Mouse (Mus musculus): ENCODE measurements around the gene Usp17la. TPM values are rescaled to one million over a fixed set of nuclear protein-coding genes. Genes with fewer than 3 reads are reported as not detected.
"Not testable (repeated sequence)": the region's sequence is repeated elsewhere in the genome, so short reads cannot be mapped to it uniquely, and the experiment has no call there.

Gene Usp17la
- polyA plus RNA-seq (2014; fragmentation: Nextera tagmentation; extraction: Ambion mirVana): not detected in 2 replicates

DNA sequence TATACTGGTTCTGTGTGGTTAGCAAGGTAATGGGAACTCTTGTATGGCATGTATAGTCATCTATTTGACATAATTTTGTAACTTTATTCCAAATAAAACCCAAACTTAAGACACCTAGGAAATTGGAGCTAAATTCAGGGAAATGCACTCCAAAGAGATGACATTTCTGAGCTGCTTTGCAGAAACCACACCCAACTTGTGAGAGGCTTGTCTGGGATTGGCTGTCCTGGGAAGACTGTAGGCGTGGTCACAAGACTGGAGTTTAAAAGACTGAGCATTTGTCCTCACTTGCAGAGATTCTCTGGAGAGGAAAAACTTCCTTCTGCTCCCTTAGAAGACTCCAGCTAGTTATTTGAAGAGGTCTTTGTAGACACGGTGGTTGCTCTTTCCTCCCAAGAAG lies at the start of gene Usp17la:
TSS of gene Usp17la (plus strand) at position 301 of the 400 bp plus-strand sequence.
- not testable (repeated sequence) for ATAC-seq (ENCODE audit: low FRiP score); H3K4me1 ChIP-seq (replicated peaks; ENCODE audit: control insufficient read depth, insufficient read depth, low read length); H3K4me3 ChIP-seq (ENCODE audit: low read depth, low read length); H3K27me3 ChIP-seq (ENCODE audit: control insufficient read depth, insufficient read depth, low read length); H3K9ac ChIP-seq (ENCODE audit: low read depth, low read length); H3K27ac ChIP-seq (ENCODE audit: low read depth, low read length); H3K4me2 ChIP-seq (replicated peaks; ENCODE audit: low read depth, low read length); DNase-seq (ENCODE audit: low spot score); H3K9me3 ChIP-seq (ENCODE audit: control insufficient read depth, low read length); H3K36me3 ChIP-seq (ENCODE audit: control insufficient read depth, insufficient read depth, low read length)
- WGBS: 85% methylated on average over 2 of the region's 2 CpGs

DNA sequence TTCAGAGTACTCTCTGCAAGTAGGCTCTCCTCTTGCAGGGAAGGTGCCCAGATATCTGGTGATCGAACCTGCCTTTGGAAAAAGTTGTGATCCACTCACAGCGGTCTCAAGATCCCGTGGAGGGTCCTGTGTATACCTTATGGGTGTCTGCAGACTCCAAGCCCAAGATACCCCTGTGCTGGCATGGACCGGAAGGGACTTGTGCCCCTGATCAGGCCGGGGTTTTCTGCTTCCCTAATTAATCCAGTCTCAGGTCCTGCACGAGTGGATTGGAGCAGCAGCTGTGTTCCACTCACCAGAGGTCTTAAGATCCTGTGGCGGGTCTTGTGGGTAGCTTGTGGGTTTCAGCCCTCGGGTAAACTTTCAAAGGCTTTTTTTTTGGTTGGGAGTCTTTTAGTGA lies 46.5 kb upstream of the Usp17la start:
- H3K9me3 ChIP-seq (ENCODE audit: control insufficient read depth, low read length); DNase-seq (ENCODE audit: low spot score); H3K27ac ChIP-seq (ENCODE audit: low read depth, low read length); H3K36me3 ChIP-seq (ENCODE audit: control insufficient read depth, insufficient read depth, low read length); H3K4me3 ChIP-seq (ENCODE audit: low read depth, low read length); H3K9ac ChIP-seq (ENCODE audit: low read depth, low read length); ATAC-seq (ENCODE audit: low FRiP score); H3K4me1 ChIP-seq (replicated peaks; ENCODE audit: control insufficient read depth, insufficient read depth, low read length); H3K4me2 ChIP-seq (replicated peaks; ENCODE audit: low read depth, low read length); H3K27me3 ChIP-seq (ENCODE audit: control insufficient read depth, insufficient read depth, low read length): not testable (repeated sequence)
- 84% methylated on average over 8 of the region's 8 CpGs for WGBS

DNA sequence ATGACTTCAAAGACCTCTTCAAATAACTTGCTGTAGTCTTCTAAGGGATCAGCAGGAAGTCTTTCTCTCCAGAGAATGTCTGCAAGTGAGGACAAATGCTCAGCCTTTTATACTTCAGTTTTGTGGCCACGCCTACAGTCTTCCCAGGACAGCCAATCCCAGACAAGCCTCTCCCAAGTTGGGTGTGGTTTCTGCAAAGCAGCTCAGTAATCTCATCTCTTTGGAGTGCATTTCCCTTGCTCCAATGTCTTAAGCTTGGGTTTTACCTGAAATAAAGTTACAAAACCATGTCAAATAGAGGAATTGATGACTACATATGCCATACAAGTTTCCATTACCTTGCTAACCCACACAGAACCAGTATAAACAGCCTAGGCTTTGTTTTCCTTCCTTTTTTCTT lies 14.3 kb upstream of the Usp17la start, which contains the start of gene Usp17lb:
TSS of gene Usp17lb (minus strand) at position 101 of the 400 bp plus-strand sequence.
- H3K36me3 ChIP-seq (ENCODE audit: control insufficient read depth, insufficient read depth, low read length): no peaks in the 10 kb centered on the region
- no peak within 1 kb of the TSS for H3K4me2 ChIP-seq (replicated peaks; ENCODE audit: low read depth, low read length)
- H3K27ac ChIP-seq (ENCODE audit: low read depth, low read length): no peak within 1 kb of the TSS
- no peak for DNase-seq (ENCODE audit: low spot score)
- no peak within 1 kb of the TSS for H3K9ac ChIP-seq (ENCODE audit: low read depth, low read length)
- 73% methylated on average over 1 of the region's 1 CpGs for WGBS
- H3K9me3 ChIP-seq (ENCODE audit: control insufficient read depth, low read length): no peaks in the 10 kb centered on the region
- H3K4me3 ChIP-seq (ENCODE audit: low read depth, low read length): no peak within 1 kb of the TSS
- no peaks in the 10 kb centered on the region for H3K4me1 ChIP-seq (replicated peaks; ENCODE audit: control insufficient read depth, insufficient read depth, low read length)
- no peak for ATAC-seq (ENCODE audit: low FRiP score)
- no peaks in the 10 kb centered on the region for H3K27me3 ChIP-seq (ENCODE audit: control insufficient read depth, insufficient read depth, low read length)

DNA sequence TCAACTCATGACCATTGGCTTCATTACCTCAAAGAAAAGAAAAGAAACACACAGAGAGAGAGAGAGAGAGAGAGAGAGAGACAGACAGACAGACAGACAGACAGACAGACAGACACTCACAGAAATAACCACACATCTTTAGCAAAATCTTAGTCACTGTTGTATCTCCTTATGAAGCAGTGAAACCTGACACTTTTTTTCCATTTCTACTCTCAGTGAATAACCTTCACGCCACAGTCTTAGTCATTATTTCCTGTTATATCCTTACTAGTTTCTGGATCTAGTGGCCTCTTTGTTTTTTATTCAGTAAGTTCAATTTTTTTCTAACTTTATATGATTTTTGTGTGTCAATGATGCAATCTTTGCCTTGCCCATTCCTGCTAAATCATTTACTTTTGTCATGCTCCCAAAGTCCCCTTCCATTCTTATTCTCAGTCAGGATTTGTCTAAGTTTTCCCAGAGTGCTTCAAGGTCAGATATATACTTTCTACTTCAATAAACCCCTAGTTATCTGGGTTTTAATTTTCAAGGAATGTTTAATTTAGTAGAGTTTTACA lies 13.0 kb upstream of the Usp17la start:
- ATAC-seq (ENCODE audit: low FRiP score): no peak
- no peak for DNase-seq (ENCODE audit: low spot score)
- H3K4me1 ChIP-seq (replicated peaks; ENCODE audit: control insufficient read depth, insufficient read depth, low read length): no peaks in the 10 kb centered on the region
- H3K27me3 ChIP-seq (ENCODE audit: control insufficient read depth, insufficient read depth, low read length): no peaks in the 10 kb centered on the region
- H3K9me3 ChIP-seq (ENCODE audit: control insufficient read depth, low read length): no peaks in the 10 kb centered on the region
- H3K4me2 ChIP-seq (replicated peaks; ENCODE audit: low read depth, low read length): no peak overlapping the region
- no peak overlapping the region for H3K4me3 ChIP-seq (ENCODE audit: low read depth, low read length)
- H3K27ac ChIP-seq (ENCODE audit: low read depth, low read length): no peak overlapping the region
- H3K9ac ChIP-seq (ENCODE audit: low read depth, low read length): no peak overlapping the region
- 82% methylated on average over 1 of the region's 1 CpGs for WGBS
- H3K36me3 ChIP-seq (ENCODE audit: control insufficient read depth, insufficient read depth, low read length): no peaks in the 10 kb centered on the region

DNA sequence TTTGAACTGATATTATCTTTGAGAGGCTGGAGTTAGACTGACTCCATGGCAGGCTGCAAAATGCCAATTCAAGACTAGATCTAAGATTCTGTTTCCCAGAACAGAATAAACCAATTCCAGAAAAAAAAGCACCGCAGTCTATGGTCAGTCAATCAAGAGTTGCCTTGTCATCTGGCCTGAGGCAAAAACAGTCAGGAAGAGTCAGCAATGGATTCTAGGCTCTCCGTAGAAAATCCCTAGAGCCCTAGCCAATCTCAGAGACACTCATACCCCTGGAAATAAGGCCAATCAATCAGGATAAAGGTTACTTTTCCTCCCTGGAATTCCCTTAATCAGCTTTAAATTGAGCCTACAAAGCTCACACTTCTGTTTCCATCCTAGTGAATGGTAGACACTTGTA lies 5.3 kb upstream of the Usp17la start:
- DNase-seq (ENCODE audit: low spot score); H3K27ac ChIP-seq (ENCODE audit: low read depth, low read length); H3K4me2 ChIP-seq (replicated peaks; ENCODE audit: low read depth, low read length); H3K4me3 ChIP-seq (ENCODE audit: low read depth, low read length); H3K27me3 ChIP-seq (ENCODE audit: control insufficient read depth, insufficient read depth, low read length); H3K9me3 ChIP-seq (ENCODE audit: control insufficient read depth, low read length); H3K9ac ChIP-seq (ENCODE audit: low read depth, low read length); H3K4me1 ChIP-seq (replicated peaks; ENCODE audit: control insufficient read depth, insufficient read depth, low read length); H3K36me3 ChIP-seq (ENCODE audit: control insufficient read depth, insufficient read depth, low read length); ATAC-seq (ENCODE audit: low FRiP score): not testable (repeated sequence)
- 85% methylated on average over 2 of the region's 2 CpGs for WGBS

DNA sequence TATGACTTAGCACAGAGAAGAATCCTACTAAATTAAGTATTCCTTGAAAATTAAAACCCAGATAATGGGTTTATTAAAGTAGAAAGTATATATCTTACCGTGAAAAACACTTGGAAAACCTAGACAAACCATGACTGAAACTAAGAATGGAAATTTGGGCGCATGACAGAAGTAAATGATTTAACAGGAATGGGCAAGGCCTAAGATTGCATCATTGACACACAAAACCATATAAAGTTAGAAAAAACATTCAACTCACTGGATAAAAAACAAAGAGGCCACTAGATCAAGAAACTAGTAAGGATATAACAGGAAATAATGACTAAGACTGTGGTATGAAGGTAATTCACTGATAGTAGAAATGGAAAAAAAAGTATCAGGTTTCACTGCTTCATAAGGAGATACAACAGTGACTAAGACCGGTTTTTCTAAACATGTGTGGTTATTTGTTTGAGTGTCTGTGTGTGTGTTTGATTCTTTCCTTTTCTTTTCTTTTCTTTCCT lies 1.5 kb upstream of the Usp17la start:
- Histone ChIP-seq H3K9me3 (ENCODE audit: control insufficient read depth, low read length) (no peaks in the 10 kb centered on the region), H3K27me3 (ENCODE audit: control insufficient read depth, insufficient read depth, low read length) (no peaks in the 10 kb centered on the region), H3K4me1 (replicated peaks; ENCODE audit: control insufficient read depth, insufficient read depth, low read length) (no peaks in the 10 kb centered on the region), H3K9ac (ENCODE audit: low read depth, low read length) (no peak overlapping the region), H3K27ac (ENCODE audit: low read depth, low read length) (no peak overlapping the region), H3K4me2 (replicated peaks; ENCODE audit: low read depth, low read length) (no peak overlapping the region), H3K4me3 (ENCODE audit: low read depth, low read length) (no peak overlapping the region), H3K36me3 (ENCODE audit: control insufficient read depth, insufficient read depth, low read length) (no peaks in the 10 kb centered on the region)
- DNase-seq (ENCODE audit: low spot score): no peak
- WGBS: 81% methylated on average over 3 of the region's 3 CpGs
- no peak for ATAC-seq (ENCODE audit: low FRiP score)

DNA sequence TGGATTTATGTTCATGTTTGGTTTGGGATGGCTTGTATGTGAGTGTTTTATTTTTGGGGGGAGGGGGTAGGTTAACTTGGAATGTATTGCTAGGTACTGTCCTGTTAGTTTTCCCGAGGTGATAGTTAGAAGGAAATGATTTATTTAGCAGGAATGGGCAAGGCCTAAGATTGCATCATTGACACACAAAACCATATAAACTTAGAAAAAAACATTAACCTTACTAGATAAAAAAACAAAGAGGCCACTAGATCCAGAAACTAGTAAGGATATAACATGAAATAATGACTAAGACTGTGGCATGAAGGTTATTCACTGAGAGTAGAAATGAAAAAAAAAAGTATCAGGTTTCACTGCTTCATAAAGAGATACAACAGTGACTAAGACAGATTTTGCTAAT lies 874 bp downstream of the Usp17la start:
- WGBS: 83% methylated on average over 1 of the region's 1 CpGs
- no peak overlapping the region for H3K9ac ChIP-seq (ENCODE audit: low read depth, low read length)
- H3K4me2 ChIP-seq (replicated peaks; ENCODE audit: low read depth, low read length): no peak overlapping the region
- no peak overlapping the region for H3K4me3 ChIP-seq (ENCODE audit: low read depth, low read length)
- H3K4me1 ChIP-seq (replicated peaks; ENCODE audit: control insufficient read depth, insufficient read depth, low read length): no peaks in the 10 kb centered on the region
- H3K9me3 ChIP-seq (ENCODE audit: control insufficient read depth, low read length): no peaks in the 10 kb centered on the region
- H3K27ac ChIP-seq (ENCODE audit: low read depth, low read length): no peak overlapping the region
- H3K36me3 ChIP-seq (ENCODE audit: control insufficient read depth, insufficient read depth, low read length): no peaks in the 10 kb centered on the region
- no peak for ATAC-seq (ENCODE audit: low FRiP score)
- no peaks in the 10 kb centered on the region for H3K27me3 ChIP-seq (ENCODE audit: control insufficient read depth, insufficient read depth, low read length)
- DNase-seq (ENCODE audit: low spot score): no peak

DNA sequence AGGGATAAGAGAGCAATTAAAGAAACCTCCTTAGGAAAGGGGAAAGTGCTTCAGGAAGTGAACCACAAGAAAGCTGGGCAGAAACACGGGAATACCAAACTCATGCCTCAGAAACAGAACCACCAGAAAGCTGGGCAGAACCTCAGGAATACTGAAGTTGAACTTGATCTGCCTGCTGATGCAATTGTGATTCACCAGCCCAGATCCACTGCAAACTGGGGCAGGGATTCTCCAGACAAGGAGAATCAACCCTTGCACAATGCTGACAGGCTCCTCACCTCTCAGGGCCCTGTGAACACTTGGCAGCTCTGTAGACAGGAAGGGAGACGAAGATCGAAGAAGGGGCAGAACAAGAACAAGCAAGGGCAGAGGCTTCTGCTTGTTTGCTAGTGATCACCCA lies 4.6 kb downstream of the Usp17la start:
- ATAC-seq (ENCODE audit: low FRiP score) (no peak), DNase-seq (ENCODE audit: low spot score) (no peak)
- WGBS: 92% methylated on average over 3 of the region's 3 CpGs
- H3K9ac ChIP-seq (ENCODE audit: low read depth, low read length): no peak overlapping the region
- H3K9me3 ChIP-seq (ENCODE audit: control insufficient read depth, low read length): no peaks in the 10 kb centered on the region
- no peak overlapping the region for H3K4me3 ChIP-seq (ENCODE audit: low read depth, low read length)
- no peak overlapping the region for H3K4me2 ChIP-seq (replicated peaks; ENCODE audit: low read depth, low read length)
- no peak overlapping the region for H3K27ac ChIP-seq (ENCODE audit: low read depth, low read length)
- no peaks in the 10 kb centered on the region for H3K27me3 ChIP-seq (ENCODE audit: control insufficient read depth, insufficient read depth, low read length)
- no peaks in the 10 kb centered on the region for H3K4me1 ChIP-seq (replicated peaks; ENCODE audit: control insufficient read depth, insufficient read depth, low read length)
- H3K36me3 ChIP-seq (ENCODE audit: control insufficient read depth, insufficient read depth, low read length): no peaks in the 10 kb centered on the region

DNA sequence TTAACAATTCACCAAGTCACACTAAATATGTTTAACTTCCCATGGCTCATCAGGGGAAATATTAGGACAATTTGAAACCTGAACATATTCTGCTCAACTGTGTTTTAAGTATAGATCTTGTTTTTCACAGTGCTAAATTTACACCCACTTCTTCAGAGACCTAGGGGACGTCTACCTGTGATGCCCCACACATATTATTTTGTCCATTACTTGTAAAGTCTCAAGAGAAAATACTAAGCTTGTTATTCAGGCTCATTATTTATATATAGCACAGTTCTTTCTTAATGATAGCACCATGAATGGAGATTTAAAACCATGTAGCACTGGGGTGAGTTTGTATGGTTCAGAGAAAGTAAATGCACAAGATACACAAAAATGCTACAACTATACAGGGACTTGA lies 20.9 kb downstream of the Usp17la start, which contains the start of gene Olfr665:
TSS of gene Olfr665 (plus strand) at position 301 of the 400 bp plus-strand sequence.
- H3K4me2 ChIP-seq (replicated peaks; ENCODE audit: low read depth, low read length): no peak within 1 kb of the TSS

More for the DNA sequence above, 20.9 kb downstream of the Usp17la start, which contains the start of gene Olfr665:
- no peak within 1 kb of the TSS for H3K27ac ChIP-seq (ENCODE audit: low read depth, low read length)
- no peak within 1 kb of the TSS for H3K9ac ChIP-seq (ENCODE audit: low read depth, low read length)
- no peak within 1 kb of the TSS for H3K4me3 ChIP-seq (ENCODE audit: low read depth, low read length)
- no peaks in the 10 kb centered on the region for H3K36me3 ChIP-seq (ENCODE audit: control insufficient read depth, insufficient read depth, low read length)
- ATAC-seq (ENCODE audit: low FRiP score): no peak
- WGBS: 44% methylated on average over 1 of the region's 1 CpGs
- no peaks in the 10 kb centered on the region for H3K27me3 ChIP-seq (ENCODE audit: control insufficient read depth, insufficient read depth, low read length)
- no peaks in the 10 kb centered on the region for H3K4me1 ChIP-seq (replicated peaks; ENCODE audit: control insufficient read depth, insufficient read depth, low read length)
- no peak for DNase-seq (ENCODE audit: low spot score)
- H3K9me3 ChIP-seq (ENCODE audit: control insufficient read depth, low read length): no peaks in the 10 kb centered on the region

Data from hindbrain, embryonic 11.5 days (tissue).